Mouse (Mus musculus) thymus, adult 18-20 months (tissue): ENCODE results near the gene Zc3h18.

ENCODE experiments used
- DNase-seq, 2 experiments: peaks; one replicate each; pipeline ENCODE4 v3.0.0; 2022; ENCODE audit warnings: mixed read lengths in 2 of 2

Gene Zc3h18

DNA sequence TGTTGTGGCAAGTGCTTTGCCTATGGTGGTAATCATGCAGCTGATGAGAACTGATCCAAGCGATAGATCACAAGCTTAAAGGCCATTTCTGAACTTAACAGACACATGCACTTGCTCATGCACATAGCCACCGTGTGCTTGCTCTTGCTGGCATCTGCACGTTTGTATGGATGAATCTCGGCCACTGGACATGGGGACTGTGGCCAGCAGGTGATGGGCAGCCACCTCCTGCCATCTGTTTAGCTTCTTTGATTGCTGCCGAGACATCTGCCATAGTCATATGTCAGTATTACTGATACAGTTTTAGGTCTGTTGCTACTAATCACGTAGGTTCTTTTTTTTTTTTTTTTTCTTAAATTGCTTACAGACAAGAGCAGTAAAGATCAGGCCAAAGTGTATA, 18.9 kb downstream of the Zc3h18 start:
- no peak for DNase-seq

DNA sequence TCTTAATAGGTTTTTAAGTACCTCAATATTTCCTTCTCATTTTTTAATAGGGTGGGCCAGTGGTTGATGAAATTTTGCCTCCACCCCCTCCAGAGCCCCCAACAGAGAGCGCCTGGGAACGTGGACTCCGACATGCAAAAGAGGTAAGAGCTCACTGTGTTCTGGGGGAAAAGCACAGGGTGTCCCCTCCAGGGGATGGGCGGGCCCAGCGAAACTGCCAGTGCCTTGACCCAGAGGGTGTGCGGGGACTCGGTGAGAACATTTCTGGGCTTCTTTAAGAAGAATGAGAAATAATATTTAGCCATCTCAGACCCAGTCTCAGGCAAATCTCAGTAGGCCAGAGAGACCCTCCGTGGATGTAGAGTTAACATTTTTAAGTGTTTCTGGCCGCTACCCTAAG, 21.8 kb downstream of the Zc3h18 start:
- DNase-seq, result no peak

DNA sequence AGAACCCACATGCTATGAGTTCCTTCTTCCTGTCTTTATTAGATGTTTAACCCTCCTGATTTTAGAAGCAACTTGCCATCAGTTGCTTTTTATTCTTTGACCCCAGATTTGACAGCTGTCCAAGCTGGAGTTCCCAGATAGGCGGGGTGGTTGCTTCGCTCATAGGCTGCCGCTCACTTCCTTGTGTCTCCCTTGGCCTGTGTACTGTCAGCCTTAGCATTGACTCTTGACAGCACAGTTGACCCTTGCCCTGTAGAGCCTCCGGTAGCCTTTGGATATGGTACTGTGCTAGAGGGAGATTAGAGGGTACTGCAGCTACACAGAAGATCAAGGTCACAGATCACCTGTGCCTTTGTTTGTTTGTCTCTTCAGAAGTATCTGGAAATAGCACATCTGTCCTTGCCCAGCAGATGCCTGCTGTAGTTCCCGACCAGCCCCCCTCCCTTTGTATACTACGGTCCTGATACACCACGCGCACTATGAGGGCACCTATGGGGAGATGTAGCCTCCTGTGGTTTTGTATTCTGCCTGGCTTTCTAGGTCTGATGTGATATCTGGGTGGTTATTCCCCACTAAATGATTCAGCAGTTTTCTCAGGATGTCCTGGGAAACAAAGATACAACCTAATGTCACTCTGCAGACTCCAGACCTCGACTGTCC, 28.9 kb downstream of the Zc3h18 start:
- no peak for DNase-seq

DNA sequence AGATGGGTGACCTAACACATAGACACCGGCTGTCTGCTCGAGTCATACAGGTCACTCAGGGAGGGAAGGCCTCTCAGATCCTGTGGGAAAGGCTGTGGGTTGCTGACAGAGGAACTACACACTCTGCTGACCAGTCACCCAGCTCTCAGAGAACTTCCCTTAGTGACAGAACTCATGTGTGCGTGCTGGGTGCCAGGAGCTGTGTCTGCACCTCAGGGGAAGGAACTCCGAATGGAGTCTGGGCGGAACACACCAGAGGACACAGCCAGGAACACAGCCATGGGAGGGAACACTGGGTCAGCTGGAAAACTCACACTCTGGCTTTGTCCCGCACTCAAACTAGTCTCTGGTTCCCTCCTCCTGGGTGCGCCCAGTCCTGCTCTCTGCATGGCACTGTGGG, 31.3 kb downstream of the Zc3h18 start:
- DNase-seq, result no peak

DNA sequence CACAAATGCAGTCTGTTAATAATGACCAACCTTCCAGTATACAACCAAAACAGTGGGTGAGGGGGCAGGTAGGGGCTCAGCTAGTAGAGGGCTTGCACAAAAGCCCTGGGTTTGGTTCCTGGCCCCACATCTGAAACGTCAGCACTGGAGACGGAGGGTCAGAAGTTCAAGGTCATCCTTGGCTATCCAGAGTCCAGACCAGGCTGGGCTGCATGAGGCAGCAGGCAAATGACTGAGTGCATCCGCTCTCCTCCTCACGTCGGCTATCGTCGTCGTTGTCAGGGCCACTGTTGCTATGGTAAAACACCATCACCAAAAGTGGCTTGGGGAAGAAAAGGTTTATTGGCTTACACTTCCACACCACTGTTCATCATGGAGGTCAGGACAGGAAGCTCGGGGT, 37.9 kb downstream of the Zc3h18 start:
- no peak for DNase-seq

DNA sequence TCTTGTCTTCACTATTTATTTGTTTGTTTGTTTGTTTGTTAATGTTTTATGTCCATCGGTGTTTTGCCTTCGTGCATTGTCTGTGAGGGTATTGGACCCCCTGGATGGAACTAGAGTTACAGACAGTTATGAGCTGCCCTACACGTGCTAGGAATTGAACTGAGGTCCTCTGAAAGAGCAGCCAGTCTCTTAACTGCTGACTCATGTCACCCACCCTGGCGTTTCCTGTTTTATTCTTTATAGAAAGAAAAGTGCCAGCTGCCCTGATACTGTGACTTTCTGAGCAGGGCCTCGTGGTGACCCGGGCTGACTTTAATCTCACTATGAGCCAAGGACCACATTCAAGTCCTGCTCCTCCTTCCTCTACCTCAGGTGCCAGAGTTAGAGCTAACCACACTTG, 39.1 kb downstream of the Zc3h18 start:
- no peak for DNase-seq

DNA sequence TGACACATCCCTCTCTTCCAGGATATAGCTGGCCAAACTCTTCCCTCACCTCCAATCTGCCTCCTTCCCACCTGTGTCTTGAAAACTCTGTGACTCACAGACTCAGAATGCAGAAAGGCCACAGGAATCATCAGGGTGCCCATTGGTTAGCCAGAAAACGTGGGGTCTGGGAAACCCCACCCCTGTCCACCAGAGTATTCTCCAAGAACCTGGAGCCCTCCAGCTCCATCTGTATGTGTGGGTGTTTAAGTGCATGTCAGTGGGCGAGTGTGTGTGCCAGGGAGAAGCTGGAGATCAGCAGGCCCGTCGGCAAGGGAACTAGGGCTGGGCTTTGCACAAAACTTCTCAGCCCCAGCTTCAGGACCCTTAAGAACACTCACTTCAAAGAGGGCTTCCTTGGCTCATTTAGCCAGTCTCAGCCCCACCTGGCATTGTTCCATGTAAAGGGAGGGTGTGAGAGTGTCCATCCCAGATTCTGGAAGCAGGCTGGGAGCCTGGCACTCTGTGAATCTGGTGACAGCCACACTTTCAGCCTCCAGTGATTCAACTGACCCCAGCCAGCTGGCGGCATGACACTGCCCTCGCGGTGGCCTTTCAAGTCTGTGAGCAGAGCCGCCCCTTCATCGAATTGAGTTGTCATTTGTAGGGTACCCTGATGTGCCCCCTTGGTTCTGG, 43.6 kb downstream of the Zc3h18 start:
- no peak for DNase-seq

DNA sequence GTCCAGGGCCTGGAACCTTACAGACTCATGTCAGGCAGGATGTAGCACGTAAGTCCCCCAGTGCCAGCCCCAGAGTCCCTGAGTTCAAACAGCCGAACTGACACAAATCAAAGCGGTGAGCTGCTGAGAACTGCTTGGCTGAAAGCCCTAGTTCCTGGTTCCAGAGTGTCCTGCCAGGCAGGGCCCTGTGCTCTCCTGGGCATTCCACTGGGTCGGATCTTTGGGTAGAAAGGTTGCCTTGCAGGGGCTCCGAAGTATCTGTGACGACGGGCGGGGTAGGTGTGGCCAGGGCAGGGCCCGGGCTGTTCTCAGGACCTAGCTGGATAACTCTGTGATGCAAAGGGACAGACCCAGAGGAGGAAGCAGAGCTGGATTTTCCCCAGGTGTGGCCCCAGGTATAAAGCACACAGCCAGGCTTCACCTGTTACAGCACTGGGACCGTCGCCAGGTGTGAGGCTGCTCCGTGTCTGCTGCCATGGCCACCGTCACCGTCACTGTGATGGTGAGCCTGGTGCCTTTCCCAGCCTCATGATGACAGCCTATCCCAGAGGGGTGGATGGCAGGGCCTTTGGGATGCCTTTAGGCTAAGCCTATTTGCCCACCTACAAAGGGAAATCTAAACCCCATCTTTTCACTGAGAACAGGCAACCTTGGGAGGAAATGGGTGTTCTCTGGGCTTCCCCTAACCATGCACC, 45.1 kb downstream of the Zc3h18 start, which contains the start of gene Il17c:
Gene Il17c (plus strand): TSS at position 645 of the 695 bp plus-strand sequence.
- no peak for DNase-seq

DNA sequence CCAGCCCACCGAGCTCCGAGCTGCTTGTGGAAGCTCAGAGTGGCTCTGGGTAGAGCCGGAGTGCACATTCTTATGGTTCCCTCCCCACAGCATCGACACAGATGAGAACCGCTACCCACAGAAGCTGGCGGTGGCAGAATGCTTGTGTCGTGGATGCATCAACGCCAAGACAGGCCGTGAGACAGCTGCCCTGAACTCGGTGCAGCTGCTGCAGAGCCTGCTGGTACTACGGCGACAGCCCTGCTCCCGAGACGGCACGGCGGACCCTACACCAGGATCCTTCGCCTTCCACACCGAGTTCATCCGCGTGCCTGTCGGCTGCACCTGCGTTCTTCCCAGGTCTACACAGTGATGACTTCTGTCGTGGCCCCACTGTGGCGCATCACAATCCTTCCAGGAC, 46.8 kb downstream of the Zc3h18 start:
- no peak for DNase-seq

DNA sequence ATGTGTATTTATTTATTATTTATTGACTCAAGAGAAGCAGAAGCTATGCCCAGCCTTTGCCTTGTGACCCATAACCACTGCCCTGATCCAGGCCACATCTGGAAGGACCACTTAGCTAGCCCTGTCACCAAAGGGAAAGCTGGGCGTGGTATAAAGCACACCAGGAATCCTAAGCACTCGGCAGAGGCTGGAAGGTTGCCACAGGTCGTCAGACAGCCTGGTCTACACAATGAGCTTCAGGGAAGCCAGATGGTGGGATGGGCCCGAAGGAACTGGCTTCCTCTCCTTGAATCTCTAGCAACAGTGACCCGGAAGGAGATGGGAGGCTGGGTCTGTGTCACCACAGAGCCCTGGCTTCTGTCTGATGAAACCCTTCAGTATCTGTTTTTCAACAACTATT, 47.2 kb downstream of the Zc3h18 start:
- DNase-seq, result no peak

DNA sequence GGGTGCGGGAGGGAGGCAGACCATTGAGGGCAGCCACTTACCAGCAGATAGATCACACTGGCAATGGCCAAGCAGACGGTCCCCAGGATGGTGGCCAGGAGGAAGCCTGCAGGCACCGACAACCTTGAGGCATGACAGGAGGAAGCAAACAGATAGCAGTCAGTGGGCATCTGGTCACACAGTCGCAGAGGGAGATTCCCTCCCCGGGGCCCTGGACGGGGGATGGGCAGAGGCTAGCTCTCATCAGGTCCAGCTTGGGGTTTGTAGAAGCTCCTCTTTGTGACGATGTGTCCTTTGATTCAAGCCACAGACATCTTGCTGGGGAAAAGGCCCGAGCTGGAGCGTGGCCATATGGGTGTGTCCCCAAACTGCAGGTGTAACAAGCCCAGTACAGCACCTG, 49.7 kb downstream of the Zc3h18 start:
- no peak for DNase-seq

DNA sequence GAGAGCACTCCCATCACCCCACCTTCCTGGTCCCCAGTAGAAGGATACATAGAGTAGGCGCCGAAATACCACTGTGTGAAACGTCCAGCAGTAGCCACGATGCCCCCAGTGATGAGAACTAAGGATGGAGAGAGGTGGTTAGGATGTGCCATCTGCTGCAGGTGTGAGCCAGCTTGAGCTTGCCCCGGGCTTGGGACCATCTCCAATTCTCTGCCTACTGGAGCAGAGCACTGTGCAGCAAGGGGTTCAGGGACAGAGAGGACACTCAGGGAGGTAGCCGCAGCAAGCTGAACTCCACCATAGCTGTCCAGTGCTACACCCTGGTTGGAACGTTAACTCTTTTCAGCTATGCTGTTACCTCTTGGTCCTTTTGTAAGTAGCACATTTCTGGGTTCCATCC, 51.2 kb downstream of the Zc3h18 start:
- no peak for DNase-seq

DNA sequence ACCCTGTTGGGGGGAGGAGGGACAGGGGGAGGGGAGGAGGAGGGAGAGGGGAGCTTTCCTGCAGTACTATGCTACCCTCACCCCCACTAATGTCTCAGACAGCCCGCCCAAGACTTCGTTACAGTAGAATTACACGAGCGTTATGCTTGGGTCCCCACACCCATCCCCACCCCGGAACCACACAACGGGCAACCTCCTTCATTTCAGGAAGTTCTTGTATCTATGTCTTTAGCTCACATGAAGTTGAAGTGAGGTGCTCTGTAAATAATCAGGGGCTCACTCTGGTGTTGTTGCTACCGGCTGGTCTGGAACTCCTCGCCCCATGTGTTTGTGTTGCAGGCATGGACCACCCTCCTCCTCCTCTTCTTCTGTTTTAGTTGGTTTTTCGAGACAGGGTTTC, 51.8 kb downstream of the Zc3h18 start:
- no peak for DNase-seq

DNA sequence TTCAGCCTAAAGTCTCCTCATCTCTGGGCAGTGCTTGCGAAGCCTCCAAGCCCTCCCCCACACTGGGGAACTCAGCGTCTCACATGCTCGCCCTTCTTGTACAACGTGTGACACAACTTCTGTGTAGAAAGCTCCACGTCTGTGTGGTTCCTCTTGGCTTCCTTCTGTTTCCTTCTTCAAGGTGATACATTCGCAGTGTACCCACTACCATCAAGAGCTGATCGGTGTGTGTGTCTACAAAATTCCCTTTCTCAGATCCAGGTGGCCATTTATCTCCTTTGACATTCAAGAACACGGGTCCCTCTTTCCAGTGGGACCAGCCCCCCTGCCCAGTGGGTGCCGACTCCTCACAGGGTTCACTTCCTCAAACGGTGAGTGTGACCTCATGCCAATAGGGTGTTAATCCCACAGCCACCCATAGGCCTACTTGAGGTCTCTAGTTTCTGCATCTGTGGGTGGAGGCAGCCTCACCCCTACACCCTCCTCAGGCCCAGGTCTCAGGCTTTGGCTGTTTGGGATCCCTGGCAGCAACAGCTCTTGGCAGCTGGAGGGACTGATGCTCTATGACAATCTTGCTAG, 53.7 kb downstream of the Zc3h18 start:
- DNase-seq, result no peak

DNA sequence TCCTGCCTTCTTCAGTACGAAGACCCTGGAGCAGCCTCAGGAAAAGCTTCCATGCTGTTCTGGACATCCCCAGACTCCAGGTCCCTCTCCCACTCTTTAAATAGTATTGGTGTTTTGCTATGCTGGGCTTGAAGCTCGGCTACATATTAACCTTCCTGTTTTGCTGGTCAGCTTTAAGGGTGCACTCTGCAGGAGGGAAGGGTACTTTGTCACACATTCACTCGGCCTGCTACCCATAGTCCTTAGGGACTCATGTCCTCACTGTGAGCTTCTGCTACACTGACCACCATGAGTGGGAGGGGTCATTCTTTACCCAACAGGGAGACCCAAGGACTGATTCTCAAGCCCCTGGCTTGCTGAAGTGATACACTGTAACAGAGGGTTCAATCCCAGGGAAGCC, 54.2 kb downstream of the Zc3h18 start:
- DNase-seq, result no peak

DNA sequence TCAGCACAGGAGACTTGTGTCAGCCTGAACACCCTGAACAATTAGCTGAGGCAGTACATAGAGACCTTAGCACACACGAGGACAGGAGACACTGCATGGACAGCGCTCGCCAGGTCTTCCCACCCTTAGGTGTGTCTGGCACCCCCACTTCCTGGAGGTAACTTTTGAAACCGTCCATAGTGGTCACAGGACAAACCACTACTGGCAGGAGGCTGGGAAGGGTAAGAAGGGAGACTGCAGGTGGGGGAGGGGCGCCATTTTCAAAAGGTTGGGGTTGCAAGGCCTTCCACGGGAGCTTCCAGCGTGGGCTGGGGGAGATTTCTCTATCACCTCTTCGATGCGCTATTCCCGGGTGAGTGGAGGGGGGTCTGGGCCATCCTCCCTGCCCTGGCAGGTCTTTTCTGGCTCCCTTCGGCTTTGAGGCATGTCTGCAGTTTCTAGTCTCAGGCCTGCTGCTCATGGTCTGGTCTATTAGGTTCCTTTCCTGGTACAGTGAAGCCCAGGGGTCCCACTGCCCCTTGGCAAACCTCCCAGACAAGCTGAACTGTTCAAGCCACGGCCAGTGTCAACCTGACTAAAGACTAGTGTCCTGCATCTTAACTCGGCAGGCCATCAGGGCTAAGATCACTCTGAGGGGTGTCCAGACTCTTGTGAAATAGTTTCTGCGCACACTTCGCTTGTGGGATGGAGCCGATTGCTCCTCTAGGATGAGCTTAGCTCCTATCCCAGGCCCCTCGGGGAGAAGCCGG, 55.5 kb downstream of the Zc3h18 start:
- DNase-seq, result no peak

DNA sequence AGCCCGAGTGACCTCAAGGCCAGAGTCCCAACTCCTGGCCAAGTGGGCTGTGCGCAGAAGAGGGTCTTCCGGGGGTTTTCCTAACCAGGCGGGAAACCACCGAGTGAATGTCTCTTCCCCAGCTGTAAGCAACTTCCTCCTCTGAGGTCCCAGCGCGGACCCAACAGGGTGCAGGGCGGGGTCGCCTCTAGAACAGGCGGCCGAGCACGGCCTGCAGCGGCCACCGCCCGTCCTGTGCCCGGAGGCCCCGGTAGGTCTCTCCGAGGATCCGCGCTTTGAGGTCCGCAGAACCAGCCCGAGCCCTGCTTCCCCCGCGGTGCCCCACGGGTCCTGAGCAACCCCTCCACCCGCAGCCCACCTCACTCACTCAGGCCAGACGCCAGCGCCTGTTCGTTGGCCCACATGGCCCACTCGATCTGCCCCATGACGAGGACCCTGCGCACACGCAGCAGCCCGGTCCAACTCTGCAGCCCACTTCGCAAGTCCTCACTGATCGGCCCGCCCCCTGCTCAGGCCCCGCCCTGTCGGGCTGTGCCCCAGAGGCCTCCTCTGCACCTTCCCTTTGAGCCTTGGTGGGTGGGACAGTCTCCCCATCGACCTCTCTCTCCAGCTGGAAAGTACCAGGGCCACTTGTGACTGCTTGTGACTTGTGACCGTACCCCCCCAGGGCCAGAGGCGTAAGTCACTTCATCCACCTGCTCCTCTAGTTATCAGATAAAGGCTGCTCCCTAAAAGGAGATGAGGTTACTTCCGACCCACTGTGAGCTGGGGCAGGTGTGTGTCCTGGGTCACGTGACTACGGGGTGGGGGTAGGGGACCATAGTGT, 56.2 kb downstream of the Zc3h18 start, which contains the start of gene Cyba:
Gene Cyba (minus strand): TSS at position 488 of the 826 bp plus-strand sequence.
- DNase-seq, result peak; percentile 78 to 90

DNA sequence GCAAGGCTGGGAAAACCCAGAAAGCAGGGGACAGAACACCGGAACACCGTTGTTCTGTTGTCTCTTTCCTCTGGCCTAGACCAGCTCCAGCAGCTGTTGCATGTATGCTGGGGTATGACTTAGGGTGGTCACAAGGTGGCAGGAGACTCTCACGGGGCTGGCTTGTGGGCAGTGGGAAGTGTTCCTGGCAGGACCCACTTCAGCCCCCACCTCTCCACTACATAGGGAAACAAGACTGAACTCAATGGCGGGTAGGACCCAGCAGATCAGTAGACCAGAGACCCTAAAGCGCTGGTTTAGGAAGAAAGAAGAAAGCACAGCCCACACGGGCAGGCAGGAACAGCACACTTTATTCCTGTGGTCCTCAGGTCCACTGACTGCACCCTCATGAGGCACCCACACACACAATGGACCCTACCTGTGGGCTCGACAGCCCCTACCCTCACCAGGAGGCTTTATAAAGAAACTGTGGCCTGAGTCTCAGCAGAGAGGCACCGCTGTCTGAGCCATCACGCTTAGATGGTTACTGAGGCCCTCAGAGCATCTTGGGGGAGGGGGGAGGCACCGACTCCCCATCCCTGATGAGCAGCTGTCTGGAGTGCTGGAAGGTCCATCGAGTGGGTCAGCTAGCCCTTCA, 57.0 kb downstream of the Zc3h18 start:
- no peak for DNase-seq

DNA sequence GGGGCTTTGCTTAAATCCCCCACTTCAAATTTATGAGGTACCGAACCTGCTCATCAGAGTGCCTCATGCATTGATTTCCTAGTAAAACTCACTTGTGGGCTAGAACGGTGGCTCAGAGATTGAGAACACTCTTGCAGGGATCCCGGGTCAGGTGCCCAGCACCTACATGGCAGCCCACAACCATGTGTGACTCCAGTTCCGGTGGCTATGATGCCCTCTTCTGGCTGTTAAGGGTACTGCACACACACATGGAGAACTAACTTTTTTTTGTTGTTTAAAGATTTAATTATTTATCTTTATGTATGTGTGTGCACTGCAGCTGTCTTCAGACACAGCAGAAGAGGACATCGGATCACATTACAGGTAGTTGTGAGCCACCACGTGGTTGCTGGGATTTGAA, 59.0 kb downstream of the Zc3h18 start:
- DNase-seq, result no peak

DNA sequence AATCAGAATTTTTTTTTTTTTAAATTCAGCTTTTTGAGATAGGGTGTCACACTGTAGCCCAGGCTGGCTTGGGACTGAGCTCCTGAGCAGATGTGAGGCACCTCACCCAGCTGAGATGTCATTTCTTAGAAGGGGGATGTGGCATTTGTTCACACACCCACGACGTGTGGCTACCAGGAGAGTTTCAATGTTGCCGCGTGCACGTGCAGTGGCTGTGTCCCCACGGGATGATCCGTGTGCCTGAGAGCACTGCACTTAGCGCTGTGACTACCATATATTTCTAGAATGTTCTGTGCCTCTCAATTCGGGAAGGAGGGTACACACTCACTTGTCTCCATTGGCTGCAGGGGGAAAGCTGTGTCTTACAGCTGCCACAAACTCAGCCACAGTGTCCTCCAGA, 59.7 kb downstream of the Zc3h18 start:
- DNase-seq, result no peak

DNA sequence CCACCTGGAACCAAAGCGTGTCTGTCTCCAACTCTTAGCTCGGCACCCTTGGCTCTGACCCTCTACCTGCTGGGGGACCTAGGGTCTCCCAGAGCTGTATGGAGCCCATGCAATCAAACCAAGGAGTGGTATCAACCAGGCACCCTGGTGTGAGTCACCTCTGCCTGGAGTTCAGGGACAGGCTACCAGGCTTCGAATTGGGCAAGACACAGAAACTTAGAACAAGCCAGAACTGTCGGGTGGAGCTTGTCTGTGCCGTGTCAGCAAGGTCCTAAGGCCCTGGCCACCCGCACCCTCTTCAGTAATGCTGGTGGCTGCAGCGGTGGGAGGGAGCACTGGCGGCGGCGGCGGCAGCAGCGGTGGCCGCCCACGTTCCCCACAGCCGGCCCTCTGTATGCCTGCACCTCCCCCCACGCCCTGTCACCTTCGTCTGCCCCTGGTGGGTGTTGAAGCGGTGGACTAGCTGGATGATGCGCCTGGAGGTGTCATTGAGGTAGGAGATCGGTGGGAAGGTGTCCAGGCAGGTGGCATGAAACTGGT, 60.2 kb downstream of the Zc3h18 start:
- no peak for DNase-seq
